Mouse (Mus musculus) liver, adult 2 months (tissue): ENCODE measurements around the gene Zgpat.

ENCODE experiments used
- CTCF ChIP-seq: fragments of 200-500 bp; IDR thresholded peaks from 2 replicates; pipeline ENCODE4 v1.5.1; 2011; ENCODE audit warnings: low read depth, low read length, control low read depth
- POLR2A ChIP-seq: fragments of 200-500 bp; IDR thresholded peaks from 2 replicates; pipeline ENCODE4 v1.6.1; 2011; ENCODE audit warnings: low read length, control low read depth; ENCODE audit not compliant: insufficient read depth; ENCODE audit errors: extremely low read depth

DNA sequence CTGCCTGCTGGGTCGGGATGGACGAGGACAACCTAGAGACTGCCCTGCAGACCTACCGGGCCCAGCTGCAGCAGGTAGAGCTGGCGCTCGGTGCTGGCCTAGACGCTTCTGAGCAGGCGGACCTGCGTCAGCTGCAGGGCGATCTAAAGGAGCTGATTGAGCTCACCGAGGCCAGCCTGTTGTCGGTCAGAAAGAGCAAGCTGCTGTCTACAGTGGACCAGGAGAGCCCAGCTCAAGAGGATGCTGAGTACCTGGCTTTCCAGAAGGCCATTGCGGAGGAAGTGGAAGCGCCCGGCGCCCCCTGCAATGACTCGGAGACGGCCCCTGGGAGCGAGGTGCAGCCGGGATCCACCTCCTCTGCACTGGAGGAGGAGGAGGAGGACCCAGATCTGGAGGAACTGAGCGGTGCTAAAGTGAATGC lies 937 bp downstream of the Zgpat start:
- no peak for TF ChIP-seq POLR2A
- TF ChIP-seq CTCF = no peak
